Mouse (Mus musculus) layer of hippocampus, adult 9-10 months (tissue): ENCODE data around the gene Btbd19.

ENCODE experiments used
- DNase-seq: peaks from one replicate; pipeline ENCODE4 v3.0.0; 2022; ENCODE audit warnings: low spot score

Gene Btbd19

GRCm38 (mm10) chr4:117110985-117111384 lies 14.5 kb downstream of the Btbd19 start:
- DNase-seq: no peak

DNA sequence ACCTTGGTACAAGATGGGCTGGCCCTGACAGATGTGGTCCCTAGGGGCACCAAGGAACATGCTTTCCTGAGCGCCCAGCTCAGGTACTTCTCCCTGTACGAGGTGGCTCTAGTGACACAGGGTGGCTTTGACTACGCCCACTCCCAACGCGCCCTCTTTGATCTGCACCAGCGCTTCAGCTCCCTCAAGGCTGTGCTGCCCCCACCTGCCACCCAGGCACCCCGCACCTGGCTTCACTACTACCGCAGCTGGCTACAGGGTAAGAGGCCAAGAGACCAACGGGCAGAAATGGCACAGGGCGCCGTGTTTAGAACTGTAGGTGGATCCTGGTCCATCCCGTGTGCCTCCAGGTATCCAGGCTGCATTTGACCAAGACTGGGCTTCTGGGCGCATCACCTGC lies 15.3 kb downstream of the Btbd19 start:
- DNase-seq: no peak

- DNase-seq: no peak
These were observed 16.2 kb downstream of the Btbd19 start for GRCm38 (mm10) chr4:117109330-117109729.

DNA sequence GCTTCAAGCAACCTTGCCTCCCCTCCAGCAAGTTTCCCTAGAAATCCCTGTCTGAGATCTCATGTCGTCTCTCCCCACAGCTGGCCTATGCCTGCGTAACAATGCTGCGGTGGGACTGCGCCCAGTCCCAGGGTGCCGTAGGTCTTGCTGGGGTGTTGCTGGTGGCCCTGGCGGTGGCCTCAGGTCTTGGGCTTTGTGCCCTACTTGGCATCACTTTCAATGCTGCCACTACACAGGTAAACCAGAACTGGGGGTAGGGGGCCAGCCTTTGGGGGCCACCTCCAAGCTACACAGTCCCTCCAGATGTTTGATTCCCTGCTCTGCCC lies 17.0 kb downstream of the Btbd19 start:
- DNase-seq: no peak

DNA sequence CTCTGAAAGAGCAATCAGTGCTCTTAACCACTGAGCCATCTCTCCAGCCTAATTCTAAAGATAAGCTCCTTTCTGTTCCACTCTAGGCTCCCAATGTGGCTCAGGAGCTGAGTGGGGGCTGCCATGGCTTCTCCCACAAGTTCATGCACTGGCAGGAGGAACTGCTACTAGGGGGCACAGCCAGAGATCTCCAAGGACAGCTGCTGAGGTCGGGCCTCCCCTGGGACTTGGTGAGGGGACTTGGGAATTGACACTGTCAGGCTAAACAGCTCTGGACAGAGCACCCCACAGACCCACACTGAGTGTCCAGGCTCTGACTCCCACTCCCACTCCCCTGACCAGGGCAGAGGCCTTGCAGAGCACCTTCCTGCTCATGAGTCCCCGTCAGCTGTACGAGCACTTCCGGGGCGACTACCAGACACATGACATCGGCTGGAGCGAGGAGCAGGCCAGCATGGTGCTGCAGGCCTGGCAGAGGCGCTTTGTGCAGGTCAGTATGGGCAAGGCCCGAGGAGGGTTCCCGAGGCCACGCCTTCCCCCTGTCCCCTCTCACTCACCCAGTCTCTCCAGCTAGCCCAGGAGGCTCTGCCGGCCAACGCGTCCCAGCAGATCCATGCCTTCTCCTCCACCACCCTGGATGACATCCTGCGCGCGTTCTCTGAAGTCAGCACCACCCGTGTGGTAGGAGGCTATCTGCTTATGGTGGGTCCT lies 17.6 kb downstream of the Btbd19 start:
- DNase-seq: no peak

DNA sequence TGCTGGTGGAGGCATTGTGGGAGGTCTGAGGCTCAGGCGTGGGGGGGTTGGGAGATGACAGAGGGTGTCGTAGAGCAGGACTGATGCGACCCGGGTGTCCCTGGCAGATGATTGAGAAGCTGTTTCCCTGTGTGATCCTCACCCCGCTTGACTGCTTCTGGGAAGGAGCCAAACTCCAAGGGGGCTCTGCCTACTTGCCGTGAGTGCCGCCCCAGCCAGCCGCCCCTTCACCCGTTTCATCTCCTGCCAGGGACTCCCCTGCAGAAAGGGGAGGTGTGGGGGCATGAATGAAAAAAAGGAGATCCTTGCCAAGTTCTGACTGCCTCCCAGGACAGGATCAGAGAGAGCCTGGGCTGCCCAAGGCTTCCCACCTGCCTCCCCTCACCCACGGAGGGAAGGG lies 20.4 kb downstream of the Btbd19 start:
- no peak for DNase-seq

DNA sequence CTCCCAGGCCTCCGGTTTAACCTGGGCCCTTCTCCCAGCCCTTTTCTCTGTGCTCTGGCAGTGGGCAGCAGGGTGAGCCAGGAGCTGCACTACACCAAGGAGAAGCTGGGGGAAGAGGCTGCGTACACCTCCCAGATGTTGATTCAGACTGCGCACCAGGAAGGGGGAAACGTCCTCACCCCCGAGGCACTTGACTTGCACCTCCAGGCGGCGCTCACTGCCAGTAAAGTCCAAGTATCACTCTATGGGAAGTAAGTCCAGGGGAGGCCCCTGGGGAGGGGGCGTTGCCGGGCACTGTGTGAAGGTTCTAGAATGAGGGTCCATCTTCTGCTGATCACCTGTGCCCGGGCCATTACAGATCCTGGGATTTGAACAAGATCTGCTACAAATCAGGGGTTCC lies 20.9 kb downstream of the Btbd19 start:
- DNase-seq: no peak

DNA sequence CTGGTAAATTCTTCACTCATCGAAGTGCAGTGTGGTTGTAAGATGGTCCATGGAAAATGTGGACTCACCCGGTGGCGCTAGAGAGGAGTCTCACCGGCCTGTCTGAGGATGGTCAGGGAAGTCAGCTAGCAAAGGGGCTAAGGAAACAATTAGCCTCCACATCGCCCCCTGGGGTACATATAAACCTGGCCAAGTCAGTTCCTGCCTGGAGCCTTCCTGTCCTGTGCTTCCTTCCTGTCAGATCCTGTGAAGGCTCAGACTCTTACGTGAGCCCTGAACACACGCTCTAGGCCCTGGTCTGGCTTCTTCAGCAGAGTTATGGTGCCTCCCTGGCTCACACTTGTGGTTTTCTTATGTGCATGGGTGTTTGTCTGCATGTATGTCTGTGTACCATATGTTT lies 24.3 kb downstream of the Btbd19 start:
- DNase-seq: no peak

DNA sequence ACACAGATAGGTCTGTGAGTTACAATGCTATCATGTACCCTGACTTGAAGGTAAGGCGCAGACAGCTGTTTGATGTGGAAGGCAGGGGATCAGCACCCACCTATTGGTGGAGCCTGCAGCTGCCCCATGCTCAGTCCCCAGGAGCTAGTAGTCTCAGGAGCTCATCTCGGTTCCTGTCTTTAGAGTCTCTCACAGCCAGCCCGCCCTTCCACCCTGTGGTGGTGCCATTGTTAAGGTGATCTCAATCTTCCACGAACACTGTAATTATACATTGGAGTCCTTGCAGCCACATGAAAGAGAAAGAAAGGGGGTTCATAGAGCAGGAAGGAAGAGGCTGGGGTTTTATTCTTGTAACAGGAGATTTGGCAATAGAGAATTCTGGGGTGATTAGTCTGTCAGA lies 25.5 kb downstream of the Btbd19 start:
- DNase-seq: no peak

- no peak for DNase-seq
These were observed 26.8 kb downstream of the Btbd19 start for GRCm38 (mm10) chr4:117098764-117099036.

- no peak for DNase-seq
These were observed 27.4 kb downstream of the Btbd19 start for GRCm38 (mm10) chr4:117097969-117098763.

GRCm38 (mm10) chr4:117096666-117097065 lies 28.9 kb downstream of the Btbd19 start:
- no peak for DNase-seq

- DNase-seq: no peak
These were observed 29.7 kb downstream of the Btbd19 start, which contains the start of gene Ptch2 for GRCm38 (mm10) chr4:117095551-117096452. Gene Ptch2, plus strand, starts transcription at chr4:117096075.

DNA sequence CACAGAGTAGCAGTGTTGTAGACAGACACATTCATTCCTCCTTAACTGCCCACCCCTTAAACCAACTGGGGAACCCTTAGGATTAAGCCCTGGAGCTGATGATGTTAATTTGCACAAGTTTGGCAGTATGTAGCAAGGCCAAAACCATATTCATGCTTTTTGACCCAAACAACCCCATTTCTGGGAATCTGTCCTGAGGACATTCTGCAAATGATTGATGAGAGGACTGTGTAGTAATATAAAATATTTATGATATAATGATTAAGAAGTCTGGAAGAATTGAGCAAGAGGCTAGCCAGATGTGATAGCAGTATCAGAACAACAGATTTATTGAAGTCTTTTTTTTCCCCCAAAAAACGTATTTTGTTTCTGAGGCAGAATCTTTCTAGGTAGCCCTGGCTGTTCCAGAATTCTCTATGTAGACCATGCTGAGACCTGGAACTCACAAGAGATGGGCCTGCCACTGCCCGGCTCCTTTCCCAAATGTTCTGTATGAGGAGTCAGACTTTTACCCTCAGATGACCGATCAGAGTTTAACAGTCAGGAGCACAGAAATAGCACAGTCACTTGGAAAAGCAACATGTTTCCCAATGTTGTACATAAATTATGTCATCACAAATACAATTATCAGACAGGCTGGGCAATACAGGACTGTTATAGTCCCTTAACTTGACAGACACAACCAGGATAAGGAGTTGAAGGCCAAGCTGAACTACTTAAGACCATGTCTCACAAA lies 30.7 kb downstream of the Btbd19 start:
- DNase-seq: no peak

DNA sequence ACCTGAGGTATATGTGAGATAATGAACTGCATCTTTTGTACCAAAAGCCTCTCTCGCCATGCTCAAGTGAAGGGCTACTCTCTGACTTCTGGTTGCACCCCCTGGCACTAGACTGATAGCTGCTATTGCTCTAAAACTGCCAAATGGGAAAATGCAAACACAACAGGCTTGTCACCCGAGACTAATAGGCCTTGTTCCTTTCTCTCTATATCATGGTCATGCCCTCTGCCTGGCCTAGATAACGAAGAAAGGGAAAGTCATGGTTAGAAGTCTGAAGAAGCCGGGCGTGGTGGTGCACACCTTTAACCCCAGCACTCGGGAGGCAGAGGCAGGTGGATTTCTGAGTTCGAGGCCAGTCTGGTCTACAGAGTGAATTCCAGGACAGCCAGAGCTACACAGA lies 34.9 kb downstream of the Btbd19 start:
- no peak for DNase-seq

GRCm38 (mm10) chr4:117087948-117088640 lies 37.4 kb downstream of the Btbd19 start:
- DNase-seq: no peak

DNA sequence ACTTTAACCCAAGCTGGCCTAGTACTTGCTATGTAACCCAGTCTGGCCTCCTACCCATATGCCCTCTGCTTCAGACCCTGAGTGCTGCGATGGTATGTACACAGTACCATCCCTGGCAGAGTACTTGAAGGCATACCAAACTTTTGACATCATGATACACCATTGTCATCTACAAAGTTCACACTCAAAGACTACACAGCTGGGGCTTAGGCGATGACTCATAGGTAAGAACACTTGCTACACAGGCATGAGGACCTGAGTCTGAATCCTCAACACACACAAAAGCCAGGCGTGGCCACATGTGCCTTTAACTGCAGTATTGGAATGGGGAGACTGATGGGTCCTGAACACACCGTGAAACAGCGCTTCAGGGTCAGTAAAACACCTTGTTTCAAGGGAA lies 54.3 kb downstream of the Btbd19 start:
- DNase-seq: no peak

GRCm38 (mm10) chr4:117070624-117071023 lies 54.9 kb downstream of the Btbd19 start:
- DNase-seq: no peak

DNA sequence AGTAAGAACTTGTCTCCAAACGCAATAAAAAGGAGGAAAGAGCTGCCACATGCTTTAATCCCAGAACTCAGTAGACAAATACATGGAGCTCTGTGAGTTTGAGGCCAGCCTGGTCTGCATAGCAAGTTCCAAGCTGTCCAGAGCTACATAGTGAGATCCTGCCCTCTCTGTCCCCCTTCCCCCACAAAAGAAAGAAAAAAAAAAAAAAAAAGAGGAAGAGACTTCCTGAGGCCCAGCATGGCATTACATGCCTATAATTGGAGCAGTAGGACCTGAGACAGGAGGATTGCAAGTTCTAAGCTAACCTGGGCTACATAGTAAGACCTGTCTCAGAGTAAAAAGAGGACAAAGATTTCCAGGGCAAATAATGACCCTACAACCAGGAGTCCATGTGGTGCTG lies 55.9 kb downstream of the Btbd19 start:
- DNase-seq: no peak
